Mouse (Mus musculus): ENCODE measurements at regions not wholly inside any gene's neighbourhood (a gene's known extent, or its start where the extent isn't known, plus 50 kb on each side); places are given as distances from the start of the nearest gene placed in this dataset.

DNA sequence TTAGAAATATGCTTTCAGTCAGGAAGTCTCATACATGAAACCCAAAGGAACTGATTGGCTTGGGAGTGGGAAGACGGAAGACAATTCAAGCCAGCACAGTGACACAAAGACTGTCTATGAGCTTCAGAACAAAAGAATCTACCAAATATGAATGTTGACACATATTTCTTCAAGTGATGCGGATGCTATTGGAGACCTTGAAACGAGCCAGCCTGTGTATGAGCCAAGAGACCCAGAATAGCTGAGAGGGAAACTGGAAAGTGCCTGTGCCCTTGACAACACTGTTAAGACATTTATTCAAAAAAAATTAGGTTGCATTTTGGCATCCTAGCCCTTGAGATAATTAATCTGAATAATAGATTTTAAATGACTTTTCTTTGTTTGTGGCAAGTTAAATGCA is 426.7 kb upstream of the Sox9 start:
- no peak for DNase-seq (ENCODE audit: low spot score in 2 of 2)

DNA sequence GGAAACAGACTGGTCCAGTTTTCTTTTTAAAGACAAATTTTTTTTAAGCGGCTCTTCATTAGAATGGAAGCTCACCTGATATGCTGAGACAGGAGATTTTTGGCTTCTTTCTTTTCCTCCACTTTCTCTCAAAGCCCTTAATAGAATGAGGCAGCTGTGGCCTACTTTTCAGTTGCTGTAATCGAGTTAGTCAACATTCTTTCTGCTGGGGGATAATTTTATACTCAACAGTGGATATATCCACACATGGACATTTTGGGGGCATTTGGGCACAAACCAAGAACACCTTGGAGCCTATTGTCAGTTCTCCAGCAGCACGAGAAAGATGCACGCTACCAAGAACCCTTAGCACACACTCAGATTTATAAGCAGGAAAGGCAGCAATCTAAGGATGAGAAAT is 415.3 kb upstream of the Sox9 start:
- no peak for DNase-seq (ENCODE audit: low spot score in 2 of 2)

DNA sequence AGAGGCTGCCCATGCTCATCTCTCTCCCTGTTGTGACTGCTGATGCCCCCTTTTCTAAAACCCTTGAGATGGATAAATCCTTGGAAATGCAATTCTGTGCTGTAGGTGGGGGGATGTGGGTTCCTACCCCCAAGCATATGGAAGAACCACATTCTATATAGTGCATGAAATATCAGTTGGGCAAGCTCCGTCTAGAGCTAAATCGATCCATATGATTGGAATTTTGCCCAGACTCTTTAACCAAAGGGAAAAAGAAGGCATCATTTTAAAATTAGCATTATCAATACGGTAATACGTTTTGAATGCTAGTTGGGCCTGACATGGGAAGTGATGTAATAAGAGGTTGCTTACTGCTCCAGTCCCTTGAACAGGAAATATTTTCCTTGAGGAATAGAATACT is 411.1 kb upstream of the Sox9 start:
- DNase-seq (ENCODE audit: low spot score in 2 of 2) = no peak

DNA sequence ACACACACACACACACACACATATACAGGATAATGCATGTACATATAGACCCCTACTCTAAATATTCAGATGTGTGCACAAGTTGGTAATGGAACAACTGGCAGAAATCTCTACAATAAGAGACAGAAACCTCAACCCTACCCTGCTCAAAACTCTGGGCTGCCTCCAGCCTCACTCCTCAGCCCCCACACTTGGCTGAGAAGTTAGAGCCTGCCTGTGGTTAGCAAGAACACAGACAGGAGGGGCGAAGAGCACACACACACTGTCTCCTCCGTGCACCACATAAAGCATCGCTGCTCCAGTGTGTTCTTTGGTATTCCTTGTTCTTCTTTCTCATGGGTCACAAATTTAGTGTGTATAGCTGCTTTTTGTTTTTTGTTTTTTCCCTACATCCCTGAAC is 382.0 kb upstream of the Sox9 start:
- DNase-seq (ENCODE audit: low spot score in 2 of 2) = no peak

DNA sequence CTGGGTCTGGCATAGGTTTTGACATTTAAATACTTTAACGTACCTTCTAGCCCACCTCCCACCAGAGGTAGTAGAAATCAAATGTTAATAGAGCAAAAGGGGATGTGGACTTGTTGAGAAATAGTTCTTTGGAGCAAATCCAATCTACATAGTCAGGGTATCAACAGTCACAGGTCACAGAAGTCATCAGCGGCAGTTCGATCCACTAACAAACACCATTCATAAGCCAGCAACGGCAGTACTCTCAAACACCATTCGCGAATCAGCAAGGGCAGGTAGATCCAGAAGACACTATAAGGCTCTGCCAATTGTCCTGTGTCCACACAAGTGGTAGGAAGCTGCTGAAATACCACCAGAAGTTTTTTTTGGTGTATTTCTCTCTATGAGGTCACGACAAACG is 374.3 kb upstream of the Sox9 start:
- DNase-seq (ENCODE audit: low spot score in 2 of 2) = no peak

DNA sequence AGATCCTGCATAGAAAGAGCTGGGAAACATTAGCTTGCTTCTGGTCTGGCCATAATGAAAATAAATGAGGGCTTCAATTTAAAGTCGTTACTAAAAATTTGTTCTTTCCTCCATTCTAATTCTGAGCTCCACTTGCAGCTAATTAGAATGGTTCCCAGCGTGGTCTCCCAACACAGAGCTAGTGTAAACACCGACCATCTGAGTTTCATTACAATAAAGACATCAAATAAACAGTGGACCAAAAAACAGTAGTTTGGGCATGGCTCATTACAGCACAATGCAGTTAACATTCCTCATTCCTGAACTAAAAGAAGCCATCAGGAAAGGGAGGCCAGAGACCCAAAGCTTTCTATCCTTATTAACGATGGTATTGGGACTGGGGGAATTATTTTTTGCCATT is 369.6 kb upstream of the Sox9 start:
- DNase-seq (ENCODE audit: low spot score in 2 of 2) = no peak

DNA sequence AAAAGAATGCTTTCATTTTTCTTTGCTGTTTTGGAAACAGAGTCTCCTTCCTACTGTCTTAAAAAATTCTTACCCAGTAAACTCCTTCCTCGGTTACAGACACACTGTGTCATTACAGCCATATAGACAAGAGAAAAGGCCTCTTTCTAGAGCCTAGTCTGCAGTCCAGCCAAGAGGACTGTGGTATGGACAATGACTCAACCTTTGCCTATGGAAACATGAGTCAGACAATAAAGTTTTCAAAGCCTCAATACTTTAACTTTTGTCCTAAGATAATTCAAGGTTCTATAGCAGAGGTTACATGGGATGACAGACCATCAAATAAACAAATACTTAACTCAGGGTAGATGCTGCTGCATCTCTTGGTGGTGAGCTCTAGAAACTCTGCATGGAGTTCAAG is 339.4 kb upstream of the Sox9 start:
- no peak for DNase-seq (ENCODE audit: low spot score in 2 of 2)

DNA sequence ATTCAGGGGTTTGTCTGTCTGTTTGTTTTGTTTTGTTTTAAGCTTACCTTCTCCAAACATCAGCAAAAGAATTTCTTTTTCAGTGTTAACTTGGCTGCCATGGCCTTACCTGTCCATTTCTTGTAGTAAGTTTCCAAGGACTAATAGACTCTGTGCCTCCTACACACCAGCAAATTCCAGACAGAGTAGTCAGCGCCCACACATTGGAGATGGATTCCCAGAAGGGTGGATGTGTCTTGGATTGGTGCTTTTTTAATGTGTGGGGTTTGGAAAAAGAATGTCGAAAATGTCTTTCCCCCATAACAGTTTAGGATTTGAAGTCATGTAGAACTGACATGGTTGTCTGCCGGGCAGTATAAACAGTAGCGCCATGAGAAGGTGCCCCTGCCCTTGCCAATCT is 338.1 kb upstream of the Sox9 start:
- DNase-seq (ENCODE audit: low spot score in 2 of 2) = no peak

DNA sequence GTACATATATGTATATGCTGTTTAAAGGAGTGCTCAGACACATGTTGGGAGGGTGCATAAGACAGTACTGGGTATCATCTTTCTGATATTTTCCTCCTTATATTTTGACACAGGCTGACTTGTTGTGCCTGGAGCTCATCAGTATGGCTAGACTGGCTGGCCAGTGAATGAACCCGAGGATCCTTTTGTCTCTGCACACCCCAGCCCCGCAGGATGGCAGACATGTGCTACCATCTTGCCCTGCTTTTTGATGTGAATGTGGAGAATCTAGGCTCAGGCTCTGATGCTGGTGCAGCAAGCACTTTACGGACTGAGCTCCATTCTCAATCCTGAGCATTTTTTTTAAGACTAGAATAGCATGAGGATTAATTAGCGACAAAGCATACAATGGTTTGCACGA is 332.4 kb upstream of the Sox9 start:
- DNase-seq (ENCODE audit: low spot score in 2 of 2) = no peak

DNA sequence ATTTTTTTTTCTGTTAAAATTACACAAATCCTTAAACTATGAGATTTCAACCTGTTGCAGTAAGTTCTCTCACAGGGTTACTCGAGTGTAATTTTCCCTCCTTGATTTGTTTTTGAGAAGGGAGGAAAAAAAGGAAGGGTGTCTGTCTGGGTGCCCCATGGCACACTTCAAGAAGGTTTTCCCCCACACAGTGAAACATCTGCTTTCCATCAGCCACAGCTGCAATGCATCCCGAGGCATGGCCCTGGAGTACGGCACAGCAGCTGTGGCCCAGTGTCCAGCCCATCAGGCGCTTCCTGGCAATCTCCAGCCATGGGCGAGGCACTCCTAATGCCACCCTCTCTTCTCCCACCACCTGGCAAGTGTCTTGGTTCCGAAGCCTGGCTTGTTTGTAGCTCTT is 331.8 kb upstream of the Sox9 start:
- DNase-seq (ENCODE audit: low spot score in 2 of 2) = no peak

DNA sequence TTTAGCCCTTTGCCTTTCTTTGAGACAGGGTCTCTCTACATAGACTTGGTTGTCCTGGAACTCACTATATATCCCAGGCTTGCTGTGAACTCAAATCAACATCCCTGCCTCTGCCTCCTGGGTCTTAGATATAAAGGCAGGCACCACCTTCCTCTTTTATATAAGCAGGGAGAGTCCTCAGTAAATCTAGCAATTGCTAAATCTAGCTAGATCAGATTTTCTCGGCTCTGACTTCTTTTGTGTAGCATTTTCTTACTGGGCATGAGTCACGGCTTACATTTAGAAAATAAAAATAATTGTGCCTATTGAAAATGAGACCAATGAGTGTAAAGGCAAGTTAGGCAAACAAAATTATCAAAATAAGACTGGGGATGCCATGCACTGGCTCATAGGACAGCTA is 323.9 kb upstream of the Sox9 start:
- DNase-seq (ENCODE audit: low spot score in 2 of 2) = no peak

DNA sequence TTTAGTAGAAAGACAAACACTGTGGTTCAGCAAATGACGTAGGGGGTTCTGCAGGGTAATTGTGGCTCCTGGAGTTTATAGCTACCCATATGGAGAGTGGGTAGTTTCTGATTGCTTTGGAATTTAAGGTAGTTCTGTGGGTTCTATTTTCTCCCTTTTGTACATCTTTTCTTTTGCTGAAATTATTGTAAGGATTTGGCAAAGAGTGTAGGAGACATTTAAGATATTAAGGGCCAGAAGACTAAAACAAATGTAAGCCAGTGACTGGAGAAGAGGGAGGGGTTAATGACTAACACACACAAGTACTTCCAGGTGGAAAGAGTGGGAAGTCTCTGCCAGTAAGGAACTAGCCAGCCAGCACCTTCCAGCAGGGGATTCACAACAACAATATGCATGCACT is 318.9 kb upstream of the Sox9 start:
- no peak for DNase-seq (ENCODE audit: low spot score in 2 of 2)

DNA sequence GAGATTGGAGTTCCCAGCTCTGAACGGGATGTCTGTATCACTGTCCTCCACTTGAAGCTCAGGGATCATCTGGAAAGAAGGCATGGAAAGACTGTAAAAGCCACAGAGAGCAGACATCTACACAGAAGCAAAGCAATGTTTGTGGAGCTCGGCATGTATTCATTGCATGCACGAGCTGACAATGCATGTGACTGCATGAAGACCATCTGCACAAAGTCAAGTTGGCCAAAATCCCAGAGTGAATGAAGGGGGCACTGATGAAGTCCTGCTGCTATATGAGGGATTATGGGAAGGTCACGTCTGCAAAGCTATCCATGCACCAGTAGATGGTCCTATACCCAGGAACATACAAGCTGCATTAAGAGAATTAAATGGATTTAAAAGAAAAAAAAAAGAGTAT is 317.6 kb upstream of the Sox9 start:
- no peak for DNase-seq (ENCODE audit: low spot score in 2 of 2)

DNA sequence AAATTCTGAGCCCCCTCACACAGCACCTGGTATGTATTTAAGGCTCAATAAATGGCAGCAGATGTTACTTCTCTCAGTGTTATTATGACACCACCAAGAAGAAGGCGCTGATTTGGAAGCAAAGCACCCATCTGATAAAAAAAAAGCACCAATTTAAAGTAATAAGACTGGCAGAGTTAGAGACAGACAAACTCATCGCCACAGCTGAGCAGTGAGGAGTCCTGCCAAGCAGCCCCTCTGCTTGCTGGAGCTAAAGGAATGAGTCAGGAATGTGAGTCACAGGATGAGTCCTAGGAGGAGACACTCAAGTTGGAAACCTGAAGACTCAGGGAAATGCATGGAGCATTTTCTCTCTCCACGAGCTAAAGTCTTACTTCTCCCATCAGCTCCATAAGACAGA is 311.7 kb upstream of the Sox9 start:
- DNase-seq (ENCODE audit: low spot score in 2 of 2) = peak; percentile 62 to 64

DNA sequence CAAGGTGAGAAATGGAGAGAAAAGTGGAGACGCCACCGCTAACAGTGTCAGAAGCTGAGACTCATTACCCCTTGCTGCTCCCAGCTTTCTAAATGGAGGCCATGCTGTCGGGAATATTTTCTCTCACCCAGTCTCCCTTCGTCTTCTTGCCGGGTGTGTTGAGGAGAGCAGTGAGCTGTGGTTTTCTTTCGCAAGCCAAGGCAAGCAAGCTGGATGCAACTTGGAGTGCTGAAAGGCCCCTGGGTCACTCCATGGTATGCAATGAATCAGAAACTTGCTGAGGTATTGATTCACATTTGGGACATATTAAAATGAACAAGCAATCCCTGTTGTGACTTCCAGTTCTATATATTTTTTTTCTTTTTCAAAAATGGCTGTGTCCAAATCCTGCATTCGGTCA is 308.8 kb upstream of the Sox9 start:
- DNase-seq (ENCODE audit: low spot score in 2 of 2) = no peak

DNA sequence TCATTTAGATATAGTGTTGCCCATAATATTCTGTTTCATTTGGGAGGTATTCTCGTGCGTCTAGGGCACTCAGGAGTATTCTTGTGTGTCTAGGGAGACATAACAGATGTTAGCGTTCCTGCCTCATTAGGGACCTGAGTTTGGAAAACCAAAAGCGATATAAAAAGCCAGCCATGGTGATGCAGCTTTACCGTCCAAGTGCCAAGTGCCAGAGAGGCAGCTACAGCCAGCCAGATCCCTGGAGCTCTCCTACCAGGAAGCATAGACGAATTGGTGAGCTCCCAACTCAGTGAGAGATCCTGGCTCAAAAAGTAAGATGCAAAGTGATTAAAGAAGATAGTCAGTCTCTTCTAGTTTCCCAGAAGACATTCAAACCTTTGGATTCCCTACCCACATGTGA is 308.3 kb upstream of the Sox9 start:
- no peak for DNase-seq (ENCODE audit: low spot score in 2 of 2)

DNA sequence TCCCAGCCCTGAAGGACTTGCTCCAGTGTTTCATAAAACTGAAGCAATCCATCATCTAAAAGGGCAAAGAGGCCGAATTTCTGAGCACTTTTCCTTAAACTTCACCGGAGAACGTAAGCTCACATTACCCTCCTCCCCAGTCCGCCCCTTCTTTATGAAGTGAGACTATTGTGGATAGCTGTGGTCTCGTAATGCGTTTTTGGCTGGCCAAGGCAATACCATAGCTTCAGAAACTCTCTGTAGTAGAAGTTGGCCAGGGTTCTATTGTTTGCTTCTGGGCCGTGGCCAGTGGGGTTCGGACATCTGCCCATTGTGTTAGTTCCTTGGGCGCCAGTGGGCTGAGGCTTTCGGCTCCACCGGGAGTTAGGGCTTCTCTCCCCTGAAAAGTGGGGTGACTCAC is 301.7 kb upstream of the Sox9 start:
- no peak for DNase-seq (ENCODE audit: low spot score in 2 of 2)

DNA sequence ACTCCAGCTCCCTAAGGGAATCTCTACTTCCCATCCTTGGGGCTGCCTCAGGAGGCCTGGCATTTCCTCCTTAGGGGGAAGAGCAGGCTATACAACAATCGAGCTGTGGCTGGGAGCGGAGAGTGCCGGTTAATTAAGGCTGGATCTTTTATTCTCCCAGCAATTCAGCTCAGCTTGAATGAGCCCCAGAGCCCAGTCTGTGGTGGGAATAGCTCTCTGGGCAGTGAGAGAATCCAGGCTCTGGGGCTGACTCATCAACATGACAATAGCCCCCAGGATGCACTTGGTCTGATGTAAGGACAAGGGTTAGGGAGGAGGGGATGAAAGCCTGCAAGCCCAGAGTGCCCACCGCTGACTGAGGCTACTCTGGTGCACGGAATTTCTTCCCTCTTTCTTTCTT is 280.2 kb upstream of the Sox9 start:
- peak; percentile 7 to 20 for DNase-seq (ENCODE audit: low spot score in 2 of 2)

DNA sequence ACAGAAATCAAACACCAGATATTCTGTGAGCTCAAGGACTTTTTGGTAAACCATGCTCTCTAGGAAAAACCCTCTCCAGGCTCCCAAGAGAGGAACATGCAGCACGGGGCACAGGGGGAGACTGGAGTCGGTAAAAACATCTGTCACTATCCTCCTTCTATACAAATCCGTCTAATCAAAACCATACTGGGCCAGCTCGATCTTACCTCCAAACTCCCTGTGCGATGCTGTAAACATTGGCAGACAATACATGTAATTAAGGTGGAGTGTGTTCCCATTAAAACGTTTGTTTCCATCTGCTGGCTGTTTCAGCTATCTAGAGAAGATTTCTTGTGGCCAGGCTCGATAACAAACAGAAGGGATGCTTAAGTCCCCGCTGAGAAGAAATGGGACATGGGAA is 262.9 kb upstream of the Sox9 start:
- no peak for DNase-seq (ENCODE audit: low spot score in 2 of 2)

DNA sequence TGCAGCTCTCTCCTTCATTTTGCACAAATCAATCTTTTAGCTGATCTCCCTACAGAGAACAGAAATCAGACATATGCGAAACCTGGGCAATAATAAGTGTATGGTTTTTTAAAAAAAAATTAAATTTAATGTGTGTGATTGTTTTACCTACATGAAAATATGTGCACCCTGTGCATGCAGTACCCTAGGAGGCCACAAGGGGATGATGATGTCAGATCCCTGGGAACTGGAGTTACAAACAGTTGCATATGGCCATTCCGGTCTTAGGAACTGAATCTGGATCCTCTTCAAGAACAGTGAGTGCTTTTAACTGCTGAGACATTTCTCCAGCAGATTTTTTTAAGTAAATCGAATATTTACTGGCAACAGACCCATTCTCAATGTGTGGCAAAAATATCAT is 257.0 kb upstream of the Sox9 start:
- no peak for DNase-seq (ENCODE audit: low spot score in 2 of 2)

DNA sequence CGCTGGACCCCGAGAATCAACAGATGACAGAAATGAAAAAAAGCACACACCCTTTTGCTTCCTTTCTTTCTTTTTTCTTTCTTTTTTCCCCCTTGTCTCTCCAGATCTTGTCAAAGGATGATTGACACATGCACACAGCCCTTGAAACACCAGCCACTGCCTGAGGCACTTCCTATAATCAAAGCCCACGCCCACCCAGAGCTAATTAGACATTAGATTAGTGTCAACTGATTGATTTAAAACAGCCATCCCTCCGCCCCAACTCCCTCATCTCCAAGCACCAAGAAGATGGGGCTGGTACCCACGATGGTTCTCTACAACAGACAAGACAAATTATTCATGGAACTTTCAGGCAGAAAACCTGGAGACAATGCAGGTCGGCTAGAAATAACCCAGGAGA is 239.5 kb upstream of the Sox9 start:
- no peak for DNase-seq (ENCODE audit: low spot score in 2 of 2)

DNA sequence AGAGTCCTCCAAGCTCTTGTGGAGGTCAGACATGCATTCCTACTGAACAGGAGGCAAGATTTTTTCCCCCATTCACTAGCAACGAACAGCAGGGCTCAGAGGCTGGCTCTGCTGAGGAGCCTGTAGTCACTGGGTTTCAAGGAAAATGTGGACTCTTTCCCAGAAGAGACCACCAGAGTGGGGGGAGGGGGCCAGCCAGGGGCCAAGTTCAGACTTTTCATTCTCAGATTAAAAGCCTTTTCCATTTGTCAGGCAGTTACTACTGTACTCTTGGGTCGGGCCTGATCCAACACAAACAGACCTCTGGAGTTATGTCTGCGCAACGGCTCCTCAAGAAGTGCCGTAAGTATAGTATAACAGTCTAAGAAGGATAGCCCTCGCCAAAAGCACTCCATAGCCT is 238.6 kb upstream of the Sox9 start:
- no peak for DNase-seq (ENCODE audit: low spot score in 2 of 2)

DNA sequence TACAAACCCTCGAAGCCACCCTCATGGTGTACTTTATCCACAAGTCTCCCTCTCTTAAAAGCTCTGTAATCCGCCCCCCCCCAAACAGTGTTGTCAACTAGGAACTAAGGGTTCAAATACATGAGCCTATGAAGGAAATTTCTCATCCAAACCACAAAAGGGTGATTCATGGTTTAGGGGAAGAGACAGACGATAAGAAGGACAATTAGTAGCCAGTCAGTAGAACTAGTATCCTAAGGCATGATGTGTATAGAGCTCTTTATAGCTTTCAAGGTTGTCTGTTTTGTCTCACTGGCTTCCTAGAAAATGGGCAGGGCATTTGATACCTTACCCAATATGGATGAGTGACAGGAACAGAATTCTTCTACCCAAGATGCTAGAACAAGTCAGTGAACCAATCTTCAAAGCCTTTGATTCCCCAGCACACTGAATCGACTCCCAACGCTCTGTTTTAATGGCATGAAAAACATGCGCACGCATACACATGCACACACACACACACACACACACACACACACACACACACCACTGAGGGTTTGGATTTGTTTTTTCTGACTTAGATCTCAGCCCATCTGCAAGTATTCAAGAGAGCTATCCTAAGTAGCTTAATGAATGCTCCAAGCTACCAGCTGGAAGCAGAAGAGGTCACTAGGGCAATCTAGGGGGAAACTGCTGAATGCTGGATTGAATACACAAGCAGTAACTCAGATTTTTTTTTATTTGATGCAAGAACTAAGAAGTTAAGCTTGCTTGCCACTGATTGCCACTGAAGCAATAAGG is 236.6 kb upstream of the Sox9 start:
- DNase-seq (ENCODE audit: low spot score in 2 of 2) = no peak

DNA sequence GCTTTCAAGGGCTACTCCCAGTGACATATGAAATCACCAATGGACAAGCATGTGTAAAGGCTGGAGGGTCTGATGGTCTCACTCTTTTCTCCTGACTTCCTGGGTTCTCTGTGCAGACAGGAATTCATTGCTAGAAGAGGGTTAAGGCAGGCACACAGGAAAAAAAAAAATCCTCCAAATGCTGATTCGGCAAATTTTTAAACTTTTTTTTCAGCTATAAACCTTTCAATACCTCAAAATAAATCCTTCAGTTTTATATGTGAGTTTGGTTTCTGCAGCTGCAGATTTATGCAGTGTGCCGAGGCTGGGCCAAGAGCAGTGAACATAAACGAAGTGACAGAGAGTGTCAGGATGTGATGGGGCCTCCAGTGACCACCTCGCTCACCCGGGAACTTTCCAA is 235.9 kb upstream of the Sox9 start:
- no peak for DNase-seq (ENCODE audit: low spot score in 2 of 2)

Data from layer of hippocampus, adult 18-20 months (tissue).